Mouse (Mus musculus): ENCODE measurements around the gene Asf1a.

DNA sequence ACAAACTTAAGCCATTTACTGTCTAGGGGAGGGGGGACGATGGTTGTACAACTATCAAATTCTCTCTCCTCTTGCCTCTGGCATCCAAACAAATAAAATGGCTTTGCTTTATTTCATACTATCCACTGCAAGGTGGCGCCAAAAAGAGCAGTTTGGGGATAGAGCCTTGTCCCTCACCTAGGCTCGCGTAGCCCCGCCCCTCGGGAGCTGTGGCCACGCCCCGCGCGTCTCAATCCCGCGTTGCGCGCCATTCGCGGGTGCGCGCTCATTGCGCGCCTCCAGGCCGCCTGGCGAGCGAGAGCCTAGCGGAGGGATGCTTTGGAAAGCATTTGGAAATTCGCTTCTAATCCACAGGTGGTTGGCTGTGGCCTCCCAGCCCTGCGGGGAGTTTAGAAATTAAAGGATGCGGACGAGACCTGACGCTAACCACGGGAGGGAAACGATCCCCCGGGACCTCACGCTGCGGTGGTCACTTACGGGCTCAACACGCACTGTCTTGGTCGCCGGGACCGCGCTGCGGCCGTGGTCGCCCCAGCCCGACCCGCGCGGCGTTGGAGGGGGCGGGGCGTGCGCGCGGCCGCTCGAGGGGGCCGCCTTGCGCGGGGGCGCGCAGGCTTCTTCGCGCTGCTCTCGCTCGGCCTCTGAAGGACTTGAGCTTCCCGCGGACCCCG lies 32.8 kb downstream of the Asf1a start:
- no peak for TF ChIP-seq CTCF (IDR thresholded peaks at IDR 0.05; ENCODE audit: borderline replicate concordance, insufficient read depth, low read length)
- TF ChIP-seq POLR2A (IDR thresholded peaks at IDR 0.05; ENCODE audit: low read depth, low read length) = peak; percentile 69

Data from embryonic fibroblast, embryonic 13.5 days (primary cell).